Mouse (Mus musculus) A20 (cell line): ENCODE measurements around the gene Cnn1.

Experiments used
- DNase-seq: peaks from one replicate; pipeline ENCODE4 v3.0.0-alpha.2; 2011; ENCODE audit warnings: low read depth, low spot score

Cnn1 gene

DNA sequence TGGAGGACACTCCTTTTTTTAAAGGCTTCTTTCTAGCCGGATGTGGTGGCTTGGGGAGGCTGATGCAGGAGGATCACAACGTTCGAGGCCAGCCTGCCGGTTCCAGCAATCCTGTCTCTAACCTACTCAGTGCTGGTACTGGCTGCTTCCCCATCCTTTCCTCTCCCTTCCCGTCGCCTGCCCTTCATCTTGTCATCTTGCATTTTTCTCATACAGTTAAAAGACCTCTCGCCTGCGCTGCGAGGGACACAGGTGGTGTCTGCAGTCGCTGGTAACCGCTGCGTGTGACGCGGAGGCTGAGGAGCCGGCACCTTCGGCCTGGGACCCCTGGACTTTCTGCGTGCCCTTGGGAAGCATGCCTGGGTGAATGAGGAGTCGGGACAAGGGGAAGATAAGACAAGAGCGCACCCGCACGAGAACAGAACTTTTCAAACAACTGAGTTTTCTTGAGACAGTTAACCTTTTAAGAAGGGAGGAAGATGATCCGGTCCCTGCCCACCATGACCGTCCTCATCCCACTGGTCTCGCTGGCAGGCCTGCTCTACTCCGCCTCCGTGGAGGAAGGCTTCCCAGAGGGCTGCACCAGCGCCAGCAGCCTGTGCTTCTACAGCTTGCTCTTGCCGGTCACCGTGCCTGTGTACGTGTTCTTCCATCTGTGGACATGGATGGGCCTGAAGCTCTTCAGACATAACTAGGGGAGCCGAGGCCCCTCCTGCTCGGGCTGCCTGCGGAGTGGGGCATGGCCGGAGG is 58.7 kb downstream of the Cnn1 start:
- DNase-seq = no peak
